Mouse (Mus musculus) gastrocnemius, postnatal 4 days (tissue): ENCODE measurements at regions not wholly inside any gene's neighbourhood (a gene's known extent, or its start where the extent isn't known, plus 50 kb on each side); places are given as distances from the start of the nearest gene placed in this dataset. TPM values are rescaled to one million over a fixed set of nuclear protein-coding genes. Genes with fewer than 3 reads are reported as not detected.

Source experiments
- microRNA-seq: library from miRNA; unstranded; fragments of <30 nt; microRNA quantifications from one replicate; pipeline ENCODE4 v1.2.0, GENCODE M21; 2021

Small RNA genes in the stretch of these regions (microRNA-seq; reads per million reads assigned to microRNA genes)
- gene Mir1187: not detected
